Mouse (Mus musculus): ENCODE results near the gene Foxc2.
A peak's percentile ranks its signal among the peaks of the same experiment; 100 is the strongest.

Foxc2 gene

GRCm38 (mm10) chr8:121148573-121149083 lies 32.7 kb downstream of the Foxc2 start:
- no peak for DNase-seq

- peak; percentile 68 for DNase-seq
These were observed 36.4 kb downstream of the Foxc2 start for GRCm38 (mm10) chr8:121152394-121152793.

GRCm38 (mm10) chr8:121156990-121157491 lies 41.1 kb downstream of the Foxc2 start:
- no peak for DNase-seq

- DNase-seq, result no peak
These were observed 42.8 kb downstream of the Foxc2 start for GRCm38 (mm10) chr8:121158812-121159211.

GRCm38 (mm10) chr8:121161437-121161836 lies 45.5 kb downstream of the Foxc2 start:
- DNase-seq, result no peak

- DNase-seq, result no peak
These were observed 46.4 kb downstream of the Foxc2 start for GRCm38 (mm10) chr8:121162413-121162812.

- DNase-seq, result no peak
These were observed 47.1 kb downstream of the Foxc2 start for GRCm38 (mm10) chr8:121162906-121163695.

- DNase-seq, result peak; percentile 69
These were observed 48.1 kb downstream of the Foxc2 start for GRCm38 (mm10) chr8:121164017-121164469.

GRCm38 (mm10) chr8:121168033-121168432 lies 52.1 kb downstream of the Foxc2 start:
- DNase-seq, result no peak
